Mouse (Mus musculus) lung, adult 2 months (tissue): ENCODE data around the gene Osr1. TPM values are rescaled to one million over a fixed set of nuclear protein-coding genes. Genes with fewer than 3 reads are reported as not detected.

Experiments
- DNase-seq: peaks from one replicate; pipeline ENCODE4 v3.0.0; 2022
- H3K4me1 ChIP-seq: fragments of 200-500 bp; 2 replicates; pipeline ENCODE4 v1.6.1; 2011; ENCODE audit warnings: low read length; ENCODE audit not compliant: control insufficient read depth, insufficient read depth
- H3K4me3 ChIP-seq: fragments of 200-500 bp; replicated peaks from 2 replicates; pipeline ENCODE3; 2011; ENCODE audit warnings: low read depth, mild to moderate bottlenecking, control low read depth, low read length; ENCODE audit errors: extremely low read depth
- CTCF ChIP-seq: fragments of 200-500 bp; IDR thresholded peaks from 2 replicates; pipeline ENCODE4 v1.5.1; 2011; ENCODE audit warnings: mild to moderate bottlenecking, low read length, control low read depth; ENCODE audit not compliant: insufficient read depth
- POLR2A ChIP-seq: fragments of 200-500 bp; IDR thresholded peaks from 2 replicates; pipeline ENCODE4 v1.6.1; 2011; ENCODE audit warnings: low read depth, mild to moderate bottlenecking, control low read depth, low read length, borderline replicate concordance; ENCODE audit errors: extremely low read depth
- WGBS: fragments of 180-500 bp; shearing (Covaris S2); methylation state at CpG from one replicate; pipeline ENCODE4 v1.1.7; 2018; 5-methylcytosine and 5-hydroxymethylcytosine counted together
- polyA plus RNA-seq: library from polyadenylated mRNA; depleted of rRNA; stranded (reverse); fragments of >200 nt; gene quantifications from 2 replicates; pipeline ENCODE4 v1.2.3, GENCODE M21; 2012

Osr1 gene
- polyA plus RNA-seq, 1 experiment = 28.3 TPM

DNA sequence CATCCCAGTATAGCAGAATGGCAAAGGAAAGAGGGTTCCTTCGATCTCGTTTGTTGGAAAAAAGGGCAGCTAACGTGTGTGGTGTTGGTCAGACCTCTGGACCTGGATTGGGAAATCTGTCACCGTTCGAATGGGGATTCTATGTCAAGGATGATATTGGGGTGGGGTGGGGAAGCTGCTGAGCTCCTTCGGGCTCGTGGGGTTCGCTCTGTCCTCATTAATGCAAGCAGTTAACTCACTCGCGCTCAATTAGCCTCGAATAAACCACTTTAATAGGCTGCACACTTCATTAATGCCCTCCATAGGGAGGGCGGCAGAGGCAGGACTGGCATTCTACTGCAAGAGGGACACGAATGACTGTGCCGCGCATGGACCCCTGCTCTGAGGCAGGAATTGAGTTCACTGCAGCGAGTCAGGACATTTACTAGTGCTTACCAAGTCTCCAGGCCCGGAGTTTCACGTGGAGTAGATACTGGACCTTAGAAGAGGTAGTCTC is 6.2 kb downstream of the Osr1 start:
- Histone ChIP-seq H3K4me1 (no peaks in the 10 kb centered on the region), H3K4me3 (peak overlapping the region; percentile 12)
- 14% methylated on average over 18 of the region's 18 CpGs for WGBS
- DNase-seq = no peak
- TF ChIP-seq POLR2A (no peak), CTCF (no peak)

DNA sequence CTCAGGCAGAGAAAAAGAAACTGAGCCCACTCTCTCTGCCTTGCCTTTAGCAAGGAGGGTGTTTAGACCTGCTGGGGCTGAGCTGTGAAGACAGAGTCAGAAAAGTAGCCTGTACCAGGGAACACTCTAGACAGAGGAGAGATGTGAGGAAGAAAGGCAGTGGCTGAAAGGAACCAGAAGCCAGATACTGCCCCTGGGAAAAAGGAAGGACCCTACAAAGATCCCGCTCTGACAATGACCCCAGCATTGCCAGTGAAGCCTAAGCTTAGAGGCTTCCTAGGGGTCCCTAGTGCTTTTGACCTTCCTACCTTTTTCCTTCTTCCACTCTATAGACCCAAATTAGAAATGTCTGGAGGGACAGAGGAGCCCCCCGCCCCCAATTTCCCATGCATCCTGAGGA is 7.7 kb downstream of the Osr1 start:
- TF ChIP-seq POLR2A (no peak), CTCF (no peak)

DNA sequence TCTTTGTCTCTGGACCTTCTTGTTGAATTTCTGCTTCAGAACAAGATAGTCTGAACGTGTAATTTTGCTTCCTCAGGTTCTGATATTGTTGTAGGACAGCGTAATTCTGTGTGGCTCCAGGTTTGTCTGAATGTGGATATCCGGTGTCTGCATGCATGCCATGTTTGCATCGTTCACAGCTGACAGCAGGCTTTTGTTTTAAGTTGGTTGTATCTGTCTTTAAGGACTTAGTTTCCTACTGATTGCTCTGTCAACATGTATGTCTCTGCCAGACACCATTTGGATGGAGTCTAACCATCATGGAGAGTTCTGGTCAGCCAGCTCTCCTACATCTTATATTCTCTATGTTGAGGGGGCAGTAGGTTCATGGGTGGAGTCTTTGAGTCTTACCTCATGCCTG is 8.7 kb downstream of the Osr1 start:
- TF ChIP-seq CTCF (no peak), POLR2A (no peak)
- no peak overlapping the region for H3K4me3 ChIP-seq
- no peaks in the 10 kb centered on the region for H3K4me1 ChIP-seq
- 39% methylated on average over 4 of the region's 4 CpGs for WGBS
- no peak for DNase-seq

More for the DNA sequence above, 7.7 kb downstream of the Osr1 start:
- no peaks in the 10 kb centered on the region for H3K4me1 ChIP-seq
- DNase-seq = no peak
- no peak overlapping the region for H3K4me3 ChIP-seq
- 61% methylated on average over 2 of the region's 2 CpGs for WGBS

DNA sequence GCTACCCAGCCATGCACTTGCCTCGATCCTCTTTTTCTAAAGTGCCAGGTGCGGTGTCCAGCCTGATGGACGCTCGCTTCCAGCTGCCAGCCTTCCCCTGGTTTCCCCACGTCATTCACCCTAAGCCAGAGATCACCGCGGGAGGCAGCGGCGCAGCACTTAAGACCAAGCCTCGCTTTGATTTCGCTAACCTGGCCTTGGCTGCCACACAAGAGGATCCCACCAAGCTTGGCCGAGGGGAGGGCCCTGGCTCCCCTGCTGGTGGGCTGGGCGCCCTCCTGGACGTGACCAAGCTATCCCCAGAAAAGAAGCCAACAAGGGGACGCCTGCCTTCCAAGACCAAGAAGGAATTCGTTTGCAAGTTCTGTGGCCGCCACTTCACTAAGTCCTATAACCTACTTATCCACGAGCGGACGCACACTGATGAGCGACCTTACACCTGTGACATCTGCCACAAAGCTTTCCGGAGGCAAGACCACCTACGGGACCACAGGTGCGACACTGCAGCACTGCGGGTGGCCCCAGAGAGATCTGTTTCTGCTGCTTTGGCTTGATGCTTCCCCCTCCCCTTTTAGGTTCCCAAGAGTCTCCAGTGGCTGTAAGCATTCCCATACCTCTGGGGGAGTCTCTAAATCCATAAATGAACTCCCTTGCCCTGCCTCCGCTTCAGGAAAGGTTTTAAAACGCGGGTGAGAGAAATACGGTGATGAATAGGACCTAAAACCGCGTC is 9.6 kb downstream of the Osr1 start:
- 31% methylated on average over 31 of the region's 31 CpGs for WGBS
- DNase-seq = no peak
- H3K4me3 ChIP-seq = no peak overlapping the region
- H3K4me1 ChIP-seq = no peaks in the 10 kb centered on the region; the same call in 1 of the 2 replicates
- no peak for TF ChIP-seq CTCF
- TF ChIP-seq POLR2A = no peak

DNA sequence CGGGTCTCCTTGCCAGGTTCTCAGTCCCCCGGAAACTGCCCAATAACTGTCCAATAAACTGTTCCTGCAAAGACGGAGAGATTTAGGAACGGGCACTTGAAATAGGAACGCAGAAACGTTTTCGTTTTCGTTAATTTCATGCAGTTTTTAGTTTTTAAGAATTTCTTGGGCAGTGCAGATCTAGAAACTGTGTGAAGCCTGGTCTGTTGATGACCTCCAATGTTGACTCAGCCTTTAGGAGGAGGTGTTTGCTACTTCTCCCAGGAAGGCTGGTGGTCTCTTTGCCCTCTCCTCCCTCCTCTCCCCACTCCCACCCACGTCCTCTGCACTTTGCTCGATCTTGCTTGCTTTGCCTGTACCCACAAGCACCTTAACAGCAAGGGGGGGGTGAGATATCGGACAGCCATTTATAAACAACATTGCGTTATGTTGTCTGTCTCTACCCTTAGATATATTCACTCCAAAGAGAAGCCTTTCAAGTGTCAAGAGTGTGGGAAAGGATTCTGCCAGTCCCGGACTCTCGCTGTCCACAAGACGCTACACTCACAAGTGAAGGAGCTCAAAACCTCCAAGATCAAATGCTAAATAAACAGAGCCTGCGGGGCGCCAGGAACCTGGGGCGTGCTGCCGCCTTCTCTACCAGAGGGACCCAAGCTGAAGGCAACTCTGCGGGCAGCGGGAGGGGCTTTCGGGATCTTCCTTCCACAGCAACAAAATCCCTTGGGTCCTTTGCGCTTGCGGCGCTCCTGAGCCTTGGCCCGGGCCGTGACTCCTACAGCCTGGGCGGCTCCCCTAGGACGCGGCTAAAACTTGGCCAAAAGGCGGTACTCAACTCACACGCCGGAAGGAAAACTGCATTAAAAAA is 10.4 kb downstream of the Osr1 start:
- Histone ChIP-seq H3K4me1 (no peaks in the 10 kb centered on the region; the same call in 1 of the 2 replicates), H3K4me3 (no peak overlapping the region)
- DNase-seq = no peak
- TF ChIP-seq POLR2A (no peak), CTCF (no peak)
- 20% methylated on average over 33 of the region's 33 CpGs for WGBS

DNA sequence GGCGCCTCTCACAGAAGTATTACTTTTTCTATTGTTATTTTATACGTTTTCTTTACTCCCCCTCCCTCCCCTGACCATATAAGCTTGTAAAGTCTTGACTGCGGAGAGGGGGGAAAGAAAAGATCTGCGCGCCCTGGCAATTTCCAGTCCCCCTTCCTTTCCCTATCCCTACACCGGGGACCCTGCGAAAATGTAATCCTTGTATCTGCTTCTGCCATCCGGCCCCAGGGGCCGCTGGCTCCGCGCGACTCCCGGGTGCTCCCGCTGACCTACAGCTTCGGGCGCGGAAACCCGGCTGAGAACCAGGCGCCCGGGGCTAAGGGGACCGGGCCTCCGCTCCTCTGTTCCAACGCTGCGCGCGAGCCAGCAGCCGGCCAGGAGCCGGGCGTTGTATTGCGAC is 11.1 kb downstream of the Osr1 start:
- no peak for DNase-seq
- no peaks in the 10 kb centered on the region; the same call in 1 of the 2 replicates for H3K4me1 ChIP-seq
- WGBS = 16% methylated on average over 30 of the region's 30 CpGs
- no peak overlapping the region for H3K4me3 ChIP-seq
- TF ChIP-seq CTCF = no peak
- TF ChIP-seq POLR2A = no peak

DNA sequence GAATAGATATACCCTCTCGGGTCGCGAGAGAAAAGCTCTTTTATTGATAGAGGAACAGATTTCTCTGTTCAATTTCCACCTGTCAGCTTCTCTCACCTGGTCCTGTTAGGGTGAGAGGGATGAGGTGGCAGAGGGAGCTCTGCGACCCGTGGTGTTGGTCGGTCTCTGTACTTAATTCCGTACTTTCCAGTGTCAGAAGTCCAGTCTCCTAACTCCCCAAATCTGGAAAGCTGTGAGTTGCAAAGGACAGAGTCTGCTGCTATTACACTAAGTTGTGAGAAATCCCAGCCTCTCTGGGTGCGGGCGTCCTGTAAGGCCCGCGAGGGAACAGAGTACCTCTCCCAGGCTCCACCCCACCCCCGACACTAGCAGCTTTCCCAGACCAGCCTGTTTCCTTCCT is 11.6 kb downstream of the Osr1 start:
- 36% methylated on average over 12 of the region's 12 CpGs for WGBS
- no peak for TF ChIP-seq POLR2A
- TF ChIP-seq CTCF = no peak
- no peak for DNase-seq
- Histone ChIP-seq H3K4me3 (no peak overlapping the region), H3K4me1 (no peaks in the 10 kb centered on the region; the same call in 1 of the 2 replicates)

DNA sequence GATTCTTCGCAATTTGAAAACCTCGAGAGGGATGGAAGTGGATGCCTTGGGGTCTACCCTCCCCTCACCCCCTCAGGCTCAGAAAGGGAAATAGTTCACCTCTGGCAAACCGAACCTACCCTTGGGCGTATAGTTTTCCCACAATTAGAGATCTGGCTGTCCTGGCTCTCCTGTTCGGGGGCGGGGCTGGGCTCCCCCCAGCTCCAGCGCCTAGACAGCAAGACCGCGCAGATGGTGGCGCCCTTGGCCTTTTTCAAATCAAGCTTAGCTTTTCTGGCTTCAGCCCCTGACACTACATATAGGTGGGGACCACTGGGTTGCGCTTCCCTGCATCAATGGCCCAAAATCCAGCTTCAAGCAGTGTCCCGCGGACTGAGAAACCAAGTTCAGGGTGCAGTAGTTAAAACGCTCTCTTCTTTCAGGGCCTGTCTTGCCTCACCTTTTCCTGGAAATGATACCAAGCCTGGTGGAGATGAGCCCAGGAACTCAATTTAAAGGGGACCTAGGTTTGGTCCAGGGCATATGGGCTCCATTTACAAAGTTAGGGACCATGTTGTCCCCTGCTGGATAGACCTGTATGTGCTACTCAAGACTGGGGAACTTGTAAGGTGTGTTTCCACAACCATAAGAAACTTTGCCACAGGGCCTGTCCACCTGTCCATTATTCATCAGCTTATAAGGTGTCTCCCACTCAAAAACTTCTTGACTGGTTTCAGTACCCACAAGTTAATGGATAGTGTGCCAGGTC is 12.5 kb downstream of the Osr1 start:
- 69% methylated on average over 14 of the region's 14 CpGs for WGBS
- no peaks in the 10 kb centered on the region; the same call in 1 of the 2 replicates for H3K4me1 ChIP-seq
- DNase-seq = no peak
- no peak for TF ChIP-seq POLR2A
- TF ChIP-seq CTCF = no peak
- no peak overlapping the region for H3K4me3 ChIP-seq

DNA sequence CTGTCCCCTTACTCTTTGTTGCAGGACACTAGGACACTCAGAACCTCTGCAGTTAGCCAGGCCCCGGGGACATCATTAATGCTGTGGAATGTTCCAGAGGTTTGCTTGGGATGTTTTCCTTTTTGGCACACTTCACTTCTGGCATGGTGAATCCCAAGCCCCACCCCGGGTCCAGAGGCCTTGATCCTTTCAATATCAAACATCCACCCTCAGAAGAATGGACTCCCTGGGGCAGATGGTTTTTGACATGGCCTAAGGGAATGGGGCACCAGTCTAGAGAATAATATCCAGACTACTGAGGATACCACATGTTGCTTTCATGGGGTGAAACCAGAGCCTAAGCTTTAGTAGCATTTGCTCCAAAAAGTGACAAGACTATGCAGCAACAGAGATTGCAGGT is 13.5 kb downstream of the Osr1 start:
- 16% methylated on average over 2 of the region's 2 CpGs for WGBS
- no peak for TF ChIP-seq POLR2A
- TF ChIP-seq CTCF = no peak
- Histone ChIP-seq H3K4me3 (no peak overlapping the region), H3K4me1 (no peaks in the 10 kb centered on the region; the same call in 1 of the 2 replicates)
- DNase-seq = no peak
